19 mouse cellular contexts compared by ENCODE assay signal in genomic region chr11:46571327-46571726, GRCm38 (mm10). TPM values are rescaled to one million over a fixed set of nuclear protein-coding genes. Genes with fewer than 3 reads are reported as not detected.
"Had no signal": no experiment of that assay in that cellular context is flagged by ENCODE, and none has a peak within 500 bp of the region (broad histone marks: within the 10 kb centered on the region; RNA-seq: fewer than 3 reads in every experiment).

BC053393 (plus strand) TSS chr11:46571536.

- DNase-seq: kidney, adult 2 months; kidney, postnatal 14 days; lung, adult 2 months; lung, postnatal 36 days; thymus, postnatal 4 days had no signal

- H3K27ac ChIP-seq: kidney, embryonic 15.5 days; limb, embryonic 10.5 days; liver, embryonic 15.5 days; midbrain, embryonic 13.5 days; stomach, embryonic 15.5 days had no signal

- H3K4me1 ChIP-seq: kidney, embryonic 15.5 days; limb, embryonic 10.5 days; liver, embryonic 15.5 days; midbrain, embryonic 13.5 days; stomach, embryonic 15.5 days had no signal

- ATAC-seq: intestine, embryonic 16.5 days; lung, postnatal 0 days; midbrain, embryonic 13.5 days had no signal

- H3K4me3 ChIP-seq: kidney, embryonic 15.5 days; limb, embryonic 10.5 days; liver, embryonic 15.5 days; midbrain, embryonic 13.5 days; stomach, embryonic 15.5 days had no signal

- H3K27me3 ChIP-seq: kidney, embryonic 15.5 days; liver, embryonic 15.5 days; midbrain, embryonic 13.5 days; stomach, embryonic 15.5 days had no signal

- H3K36me3 ChIP-seq: kidney, embryonic 15.5 days; limb, embryonic 10.5 days; liver, embryonic 15.5 days; midbrain, embryonic 13.5 days; stomach, embryonic 15.5 days had no signal

- H3K9ac ChIP-seq: kidney, embryonic 15.5 days; liver, embryonic 15.5 days; midbrain, embryonic 13.5 days; stomach, embryonic 15.5 days had no signal

- H3K4me2 ChIP-seq: kidney, embryonic 15.5 days; liver, embryonic 11.5 days; liver, embryonic 15.5 days; midbrain, embryonic 13.5 days; stomach, embryonic 15.5 days had no signal

- H3K9me3 ChIP-seq: kidney, embryonic 15.5 days; limb, embryonic 10.5 days; liver, embryonic 15.5 days; midbrain, embryonic 13.5 days; stomach, embryonic 15.5 days had no signal

RNA-seq across cellular contexts. Expression of gene BC053393, which starts in this region (rescaled TPM):
- total RNA-seq: layer of hippocampus, postnatal 25 days; megakaryocyte progenitor cell, adult 5-6 weeks; midbrain, postnatal 0 days had no signal
- polyA plus RNA-seq: intestine, embryonic 16.5 days; kidney, adult 2 months; kidney, embryonic 15.5 days; large intestine, adult 2 months; limb, embryonic 10.5 days; liver, embryonic 11.5 days; liver, embryonic 15.5 days; lung, postnatal 0 days; midbrain, embryonic 13.5 days; midbrain, postnatal 0 days; neural tube, embryonic 14.5 days; spleen, adult 2 months; stomach, embryonic 15.5 days had no signal
